Mouse (Mus musculus) midbrain, embryonic 12.5 days (tissue): ENCODE results near the gene Cnpy2. TPM values are rescaled to one million over a fixed set of nuclear protein-coding genes. Genes with fewer than 3 reads are reported as not detected.

ENCODE experiments used
- ATAC-seq: fragments of 200-750 bp; cut with Nextera tagmentation; 2 replicates; pipeline ENCODE4 v1.8.0; 2017; ENCODE audit warnings: low read depth, moderate TSS enrichment, moderate library complexity; ENCODE audit not compliant: low FRiP score
- H3K27ac ChIP-seq: fragments of 300-500 bp; sonication (generic); replicated peaks from 2 replicates; pipeline ENCODE4 v1.5.1; 2016; ENCODE audit warnings: mild to moderate bottlenecking
- H3K27me3 ChIP-seq: fragments of 300-500 bp; sonication (generic); 2 replicates; pipeline ENCODE4 v1.6.1; 2016; ENCODE audit warnings: mild to moderate bottlenecking
- H3K36me3 ChIP-seq: fragments of 300-500 bp; sonication (generic); 2 replicates; pipeline ENCODE4 v1.6.1; 2016
- H3K4me1 ChIP-seq: fragments of 300-500 bp; sonication (generic); 2 replicates; pipeline ENCODE4 v1.6.1; 2016
- H3K4me2 ChIP-seq: fragments of 300-500 bp; sonication (generic); replicated peaks from 2 replicates; pipeline ENCODE4 v1.6.1; 2016; ENCODE audit warnings: mild to moderate bottlenecking, moderate library complexity
- H3K4me3 ChIP-seq: fragments of 300-500 bp; sonication (generic); 2 replicates; pipeline ENCODE4 v1.5.1; 2016; ENCODE audit warnings: mild to moderate bottlenecking
- H3K9ac ChIP-seq: fragments of 300-500 bp; sonication (generic); replicated peaks from 2 replicates; pipeline ENCODE4 v1.6.1; 2016; ENCODE audit warnings: mild to moderate bottlenecking, moderate library complexity
- H3K9me3 ChIP-seq: fragments of 300-500 bp; sonication (generic); 2 replicates; pipeline ENCODE4 v1.6.1; 2016; ENCODE audit warnings: mild to moderate bottlenecking
- WGBS: fragments of 180-500 bp; shearing (Covaris S2); methylation state at CpG from one replicate; pipeline ENCODE4 v1.1.7; 2016; 5-methylcytosine and 5-hydroxymethylcytosine counted together
- polyA plus RNA-seq: library from polyadenylated mRNA; unstranded; fragments of >200 nt; fragmentation: Nextera tagmentation; extraction: Ambion mirVana; gene quantifications from 2 replicates; pipeline ENCODE4 v1.2.1, GENCODE M21; 2016

Cnpy2 gene
- polyA plus RNA-seq, 1 experiment from 2014 or later: 220 TPM

DNA sequence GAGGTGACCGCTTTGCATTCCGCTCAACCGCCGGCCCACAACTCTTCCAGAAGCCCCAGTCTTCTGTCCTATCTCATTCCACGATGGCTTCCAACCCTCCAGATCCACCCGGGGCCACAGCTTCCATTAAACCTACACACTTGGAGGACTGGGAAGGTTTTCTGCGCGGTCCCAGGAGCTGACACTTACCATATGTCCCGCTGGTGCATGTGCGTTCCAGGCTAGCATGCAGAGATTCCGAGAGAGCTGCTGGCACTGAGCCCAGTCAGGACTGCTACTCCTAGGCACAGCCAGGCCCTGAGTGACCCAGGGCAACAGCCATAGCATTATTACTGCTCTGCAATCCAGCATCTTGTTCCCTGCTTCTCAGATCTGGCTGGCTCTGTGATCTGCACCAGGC is 24.6 kb upstream of the Cnpy2 start:
- no peaks in the 10 kb centered on the region for H3K9me3 ChIP-seq
- no peak overlapping the region for H3K4me2 ChIP-seq
- H3K4me1 ChIP-seq: peaks cover 6% of the 10 kb centered on the region
- H3K36me3 ChIP-seq: 0 out of 2 replicates have a peak, but pooled peaks cover 4% of the 10 kb centered on the region
- no peak overlapping the region for H3K27ac ChIP-seq
- H3K27me3 ChIP-seq: no peaks in the 10 kb centered on the region
- no peak for ATAC-seq
- H3K9ac ChIP-seq: no peak overlapping the region
- WGBS: 91% methylated on average over 11 of the region's 11 CpGs
- H3K4me3 ChIP-seq: no peak overlapping the region

DNA sequence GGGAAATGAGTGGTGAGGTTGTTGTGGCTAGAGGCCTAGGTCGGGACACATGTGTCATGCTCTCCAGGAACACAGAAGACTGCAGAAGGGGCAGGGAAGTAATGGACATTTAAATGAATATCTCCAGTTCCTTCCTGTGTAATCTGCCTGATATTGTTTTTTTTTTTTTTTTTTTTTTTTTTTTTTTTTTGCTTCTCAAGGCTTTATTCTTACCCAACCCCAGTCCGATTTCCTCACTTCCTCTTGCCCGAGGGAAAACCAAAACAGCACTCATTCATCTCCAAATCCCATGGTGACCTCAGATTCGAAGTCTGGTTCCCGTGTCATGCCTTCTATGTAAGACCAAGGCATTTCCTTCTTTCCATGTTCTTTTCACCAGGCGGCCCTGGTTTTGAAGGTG is 24.0 kb upstream of the Cnpy2 start:
- no peak overlapping the region for H3K9ac ChIP-seq
- H3K27ac ChIP-seq: no peak overlapping the region
- no peaks in the 10 kb centered on the region for H3K36me3 ChIP-seq
- H3K4me3 ChIP-seq: no peak overlapping the region
- no peak overlapping the region for H3K4me2 ChIP-seq
- H3K9me3 ChIP-seq: no peaks in the 10 kb centered on the region
- 79% methylated on average over 6 of the region's 6 CpGs for WGBS
- no peak for ATAC-seq
- peaks cover 7% of the 10 kb centered on the region for H3K4me1 ChIP-seq
- H3K27me3 ChIP-seq: no peaks in the 10 kb centered on the region

DNA sequence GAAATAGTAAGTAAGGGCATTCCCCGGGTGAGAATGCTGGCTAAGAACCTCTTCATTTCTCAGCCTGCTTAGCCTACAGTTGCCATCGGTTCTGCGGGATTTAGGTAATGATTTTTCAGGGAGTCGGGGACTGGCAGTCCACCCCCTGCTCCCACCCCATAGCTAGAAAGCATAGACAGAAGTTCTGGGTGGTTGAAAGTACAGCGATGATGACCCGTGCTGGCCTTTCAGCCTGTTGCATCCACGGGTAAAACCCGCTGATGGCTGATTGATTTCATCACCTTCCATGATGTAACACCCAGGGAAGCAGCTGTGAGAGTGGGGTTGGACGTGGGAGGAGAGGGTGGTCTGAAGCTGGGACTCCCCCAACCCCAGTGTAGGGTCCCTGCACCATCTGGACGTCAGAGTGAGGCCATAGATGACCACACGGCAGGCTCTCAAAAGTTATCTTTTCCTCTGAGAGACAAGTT is 23.5 kb upstream of the Cnpy2 start, which contains the start of gene Il23a:
Gene Il23a, minus strand, starts transcription at position 51 of the 470 bp plus-strand sequence.
- Histone ChIP-seq H3K27ac (no peak within 1 kb of the TSS), H3K4me1 (peaks cover 8% of the 10 kb centered on the region), H3K9me3 (no peaks in the 10 kb centered on the region), H3K27me3 (no peaks in the 10 kb centered on the region), H3K4me3 (no peak within 1 kb of the TSS), H3K4me2 (no peak within 1 kb of the TSS), H3K36me3 (no peaks in the 10 kb centered on the region), H3K9ac (no peak within 1 kb of the TSS)
- WGBS: 85% methylated on average over 11 of the region's 11 CpGs
- no peak for ATAC-seq

DNA sequence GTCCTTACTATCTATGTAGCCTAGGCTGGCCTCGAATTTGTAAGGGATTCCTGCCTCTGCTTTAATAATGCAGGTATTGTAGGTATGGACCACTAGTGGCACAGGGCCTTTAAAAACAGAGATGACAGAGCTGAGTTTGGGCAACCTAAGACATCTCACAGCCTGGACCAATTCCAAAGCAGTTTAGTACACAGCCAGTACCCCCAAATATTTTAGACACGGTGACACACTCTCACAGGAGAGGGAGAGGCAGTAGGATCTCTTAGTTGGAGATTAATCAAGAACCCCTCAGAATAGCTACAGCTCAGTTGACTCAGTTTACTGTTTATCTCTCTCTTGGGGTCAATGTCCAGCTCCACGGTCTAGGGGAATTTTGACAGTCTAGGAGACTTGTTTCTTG is 19.9 kb upstream of the Cnpy2 start:
- 40% methylated on average over 3 of the region's 3 CpGs for WGBS

DNA sequence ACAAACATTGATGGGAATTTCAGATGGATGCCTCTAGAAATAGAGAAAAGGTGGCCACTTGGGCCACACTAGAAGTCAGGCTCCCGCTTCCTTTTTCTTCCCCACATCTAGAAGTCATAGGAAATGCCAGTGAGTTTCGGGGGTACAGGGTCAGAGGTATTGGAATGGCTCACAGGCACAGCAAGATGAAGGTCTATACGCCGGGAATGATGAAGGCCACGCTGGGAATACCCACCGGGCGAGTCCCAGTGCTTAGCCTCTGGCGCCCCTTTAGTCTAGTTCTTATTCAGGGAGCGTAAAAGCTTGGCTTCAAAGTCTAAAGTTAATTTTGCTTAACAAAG is 19.5 kb upstream of the Cnpy2 start:
- H3K4me2 ChIP-seq: peak overlapping the region; percentile 77
- peak overlapping the region; percentile 86 for H3K9ac ChIP-seq
- H3K4me3 ChIP-seq: peak overlapping the region; percentile 59
- H3K9me3 ChIP-seq: no peaks in the 10 kb centered on the region
- no peaks in the 10 kb centered on the region for H3K27me3 ChIP-seq
- H3K27ac ChIP-seq: peak overlapping the region; percentile 91
- peaks cover 19% of the 10 kb centered on the region for H3K4me1 ChIP-seq
- H3K36me3 ChIP-seq: 0 out of 2 replicates have a peak, but pooled peaks cover 2% of the 10 kb centered on the region
- under 1% methylated on average over 9 of the region's 9 CpGs for whole genome bisulfite sequencing
- peak; percentile 64 for ATAC-seq

More for the DNA sequence above, 19.9 kb upstream of the Cnpy2 start:
- H3K9ac ChIP-seq: peak overlapping the region; percentile 86
- H3K36me3 ChIP-seq: 0 out of 2 replicates have a peak, but pooled peaks cover 2% of the 10 kb centered on the region
- H3K27me3 ChIP-seq: no peaks in the 10 kb centered on the region
- peak overlapping the region; percentile 77 for H3K4me2 ChIP-seq
- ATAC-seq: no peak
- peaks cover 19% of the 10 kb centered on the region for H3K4me1 ChIP-seq
- peak overlapping the region; percentile 91 for H3K27ac ChIP-seq
- no peaks in the 10 kb centered on the region for H3K9me3 ChIP-seq
- peak overlapping the region; percentile 59 for H3K4me3 ChIP-seq

DNA sequence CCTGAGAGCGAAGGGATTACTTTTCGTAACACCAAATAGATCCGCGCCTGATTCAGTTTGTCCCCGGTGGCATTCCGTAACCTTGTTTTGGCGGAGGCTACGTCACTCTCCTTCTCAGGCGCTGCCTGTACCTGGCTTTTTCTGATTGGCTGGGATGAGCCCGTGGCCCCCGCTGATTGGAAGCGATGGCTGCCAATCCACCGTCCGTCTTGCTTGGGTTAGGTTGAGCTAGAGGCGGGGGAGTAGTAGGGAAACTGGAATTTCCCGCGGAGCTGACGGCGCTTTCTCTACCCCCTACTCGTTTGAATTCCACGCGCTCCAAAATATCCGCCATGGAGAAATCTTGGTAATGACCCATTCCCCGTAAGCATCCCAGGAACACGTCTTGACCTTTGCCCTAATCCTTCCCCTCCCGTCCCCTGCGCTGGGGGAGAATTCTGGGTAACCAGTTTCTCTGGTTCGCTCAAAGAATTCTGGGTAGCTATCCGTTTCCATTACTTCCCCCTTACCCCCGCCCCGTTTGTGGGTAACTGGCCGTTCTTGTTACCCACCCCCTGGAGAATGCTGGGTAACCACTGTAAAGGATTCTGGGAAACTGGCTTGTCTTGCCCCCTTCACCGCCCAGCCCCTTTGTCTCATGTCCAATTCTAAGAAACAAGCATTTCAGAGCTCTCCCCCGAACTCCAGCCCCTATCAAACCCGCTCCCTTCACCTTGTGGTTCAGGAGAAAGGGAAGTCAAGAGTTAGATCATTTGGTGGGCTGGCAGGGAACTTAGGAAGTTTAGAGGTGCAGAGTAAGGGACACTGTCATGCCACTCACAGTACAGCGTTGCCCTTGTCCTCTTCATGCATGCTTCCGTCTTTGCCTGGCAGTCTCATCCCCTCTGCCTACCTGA is 18.9 kb upstream of the Cnpy2 start, which contains the start of gene Pan2:
Gene Pan2, plus strand, starts transcription at position 210 of the 896 bp plus-strand sequence.
- Histone ChIP-seq H3K4me2 (peak within 1 kb of the TSS; percentile 77), H3K4me3 (peak within 1 kb of the TSS; percentile 59), H3K9ac (peak within 1 kb of the TSS; percentile 86), H3K36me3 (peaks cover 9% of the 10 kb centered on the region; the same call in 1 of the 2 replicates), H3K27ac (peak within 1 kb of the TSS; percentile 91), H3K9me3 (no peaks in the 10 kb centered on the region), H3K4me1 (peaks cover 19% of the 10 kb centered on the region), H3K27me3 (no peaks in the 10 kb centered on the region)
- WGBS: 2% methylated on average over 37 of the region's 37 CpGs
- peak; percentile 100 for ATAC-seq

DNA sequence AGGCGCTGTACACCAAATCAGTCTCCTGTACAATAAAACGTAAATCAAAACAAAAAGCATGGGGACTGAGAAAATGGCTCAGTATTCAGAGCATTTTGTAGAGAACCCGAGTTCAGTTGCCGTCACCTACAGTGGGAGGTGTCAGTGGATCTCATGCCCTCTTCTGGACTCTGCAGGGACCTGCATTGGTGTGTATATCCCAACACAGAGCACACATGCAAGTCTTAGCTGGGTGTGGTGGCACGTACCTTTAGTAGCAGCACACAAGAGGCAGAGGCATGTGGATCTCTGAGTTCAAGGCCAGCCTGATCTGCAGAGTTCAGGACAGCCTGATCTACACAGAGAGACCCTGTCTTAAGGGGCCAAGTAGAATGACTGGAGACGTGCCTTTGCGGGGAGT is 12.6 kb upstream of the Cnpy2 start:
- H3K27me3 ChIP-seq: no peaks in the 10 kb centered on the region
- H3K4me3 ChIP-seq: no peak overlapping the region
- ATAC-seq: no peak
- H3K4me1 ChIP-seq: peaks cover 2% of the 10 kb centered on the region; the same call in 1 of the 2 replicates
- WGBS: 91% methylated on average over 7 of the region's 7 CpGs
- no peak overlapping the region for H3K4me2 ChIP-seq
- H3K9me3 ChIP-seq: no peaks in the 10 kb centered on the region
- no peak overlapping the region for H3K9ac ChIP-seq
- peaks cover 65% of the 10 kb centered on the region for H3K36me3 ChIP-seq
- H3K27ac ChIP-seq: no peak overlapping the region

DNA sequence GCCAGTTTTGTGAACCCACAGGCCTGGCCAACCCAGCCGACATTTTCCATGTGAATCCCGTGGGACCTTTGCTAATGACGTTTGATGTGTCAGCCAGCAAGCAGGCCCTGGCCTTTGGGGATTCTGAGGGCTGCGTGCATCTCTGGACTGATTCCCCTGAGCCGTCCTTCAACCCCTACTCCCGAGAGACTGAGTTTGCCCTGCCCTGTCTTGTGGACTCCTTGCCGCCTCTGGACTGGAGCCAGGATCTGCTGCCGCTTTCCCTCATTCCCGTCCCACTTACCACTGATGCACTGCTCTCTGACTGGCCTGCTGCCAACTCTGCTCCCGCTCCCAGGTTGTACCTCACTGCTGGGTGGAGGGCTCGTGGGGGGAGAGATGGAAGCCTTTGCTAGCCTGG is 12.1 kb upstream of the Cnpy2 start:
- Histone ChIP-seq H3K36me3 (peaks cover 68% of the 10 kb centered on the region), H3K9me3 (no peaks in the 10 kb centered on the region), H3K4me3 (no peak overlapping the region), H3K9ac (no peak overlapping the region), H3K27me3 (no peaks in the 10 kb centered on the region), H3K27ac (no peak overlapping the region), H3K4me2 (no peak overlapping the region), H3K4me1 (no peaks in the 10 kb centered on the region)
- ATAC-seq: no peak
- WGBS: 81% methylated on average over 11 of the region's 11 CpGs

DNA sequence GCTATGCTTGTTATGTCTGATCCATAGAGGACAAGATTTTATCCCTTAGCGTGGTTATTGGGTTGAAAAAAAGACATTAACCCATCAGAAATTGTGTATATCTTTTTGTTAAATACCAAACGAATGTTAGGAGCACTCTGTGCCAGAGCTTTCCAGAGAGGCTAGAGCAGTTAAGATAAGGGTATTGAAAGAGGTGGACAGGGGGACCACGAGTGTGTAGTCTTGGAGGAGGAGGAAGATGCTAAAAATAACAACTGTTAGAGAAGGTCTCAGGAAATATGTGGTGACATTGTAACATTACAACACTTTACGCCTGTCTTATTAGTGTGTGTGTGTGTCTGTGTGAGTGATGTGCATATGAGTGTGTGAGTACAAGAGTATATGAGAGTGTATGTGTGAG is 11.4 kb upstream of the Cnpy2 start:
- WGBS: 84% methylated on average over 4 of the region's 4 CpGs

DNA sequence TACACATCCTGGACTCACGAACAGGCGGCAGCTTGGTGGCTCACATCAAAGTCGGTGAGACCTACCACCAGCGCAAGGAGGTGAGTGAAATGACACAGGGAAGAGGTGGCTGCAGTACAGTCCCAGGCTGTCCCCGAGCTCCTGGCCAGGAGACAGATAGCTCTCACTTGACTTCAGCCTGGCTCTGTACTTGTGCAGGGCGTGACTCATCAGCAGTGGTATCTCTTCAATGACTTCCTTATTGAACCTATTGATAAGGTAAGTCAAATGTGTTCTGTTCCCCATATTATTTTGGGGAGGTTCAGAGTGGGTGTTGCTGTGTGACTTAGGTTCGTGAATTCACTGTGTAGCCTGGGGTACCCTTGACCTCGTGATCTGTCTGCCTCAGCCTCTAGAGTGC is 6.7 kb upstream of the Cnpy2 start:
- no peaks in the 10 kb centered on the region for H3K27me3 ChIP-seq
- H3K36me3 ChIP-seq: peaks cover 91% of the 10 kb centered on the region
- no peak overlapping the region for H3K27ac ChIP-seq
- H3K4me3 ChIP-seq: no peak overlapping the region
- no peaks in the 10 kb centered on the region for H3K4me1 ChIP-seq
- no peak overlapping the region for H3K9ac ChIP-seq
- no peak overlapping the region for H3K4me2 ChIP-seq
- H3K9me3 ChIP-seq: no peaks in the 10 kb centered on the region
- no peak for ATAC-seq
- 94% methylated on average over 8 of the region's 8 CpGs for WGBS

More for the DNA sequence above, 11.4 kb upstream of the Cnpy2 start:
- no peak overlapping the region for H3K4me2 ChIP-seq
- H3K4me3 ChIP-seq: no peak overlapping the region
- no peaks in the 10 kb centered on the region for H3K4me1 ChIP-seq
- H3K9ac ChIP-seq: no peak overlapping the region
- no peak for ATAC-seq
- no peak overlapping the region for H3K27ac ChIP-seq
- H3K27me3 ChIP-seq: no peaks in the 10 kb centered on the region
- H3K9me3 ChIP-seq: no peaks in the 10 kb centered on the region
- peaks cover 74% of the 10 kb centered on the region for H3K36me3 ChIP-seq

DNA sequence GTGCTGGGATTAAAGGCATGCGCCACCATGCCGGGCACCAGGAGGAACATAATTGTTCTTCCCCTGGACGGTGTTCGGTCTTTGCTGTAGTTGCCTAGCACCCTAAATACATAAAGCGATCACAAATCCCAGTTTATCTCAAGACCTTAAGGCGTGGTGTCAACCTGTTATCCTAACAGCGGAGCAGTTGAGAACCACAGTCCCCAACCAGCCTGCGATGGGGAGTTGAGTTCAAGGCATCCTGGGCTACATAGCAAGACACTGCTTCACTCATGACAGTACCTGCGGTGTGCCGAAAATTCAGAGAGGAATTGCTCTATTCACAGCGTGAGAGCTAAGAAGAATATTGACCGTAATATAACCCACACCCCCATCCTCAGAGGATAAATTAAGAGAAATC is 618 bp upstream of the Cnpy2 start:
- 57% methylated on average over 12 of the region's 12 CpGs for WGBS
- Histone ChIP-seq H3K27ac (0 out of 2 replicates have a peak overlapping the region, but pooled peaks have one; percentile 54), H3K9ac (peak overlapping the region; percentile 96)

DNA sequence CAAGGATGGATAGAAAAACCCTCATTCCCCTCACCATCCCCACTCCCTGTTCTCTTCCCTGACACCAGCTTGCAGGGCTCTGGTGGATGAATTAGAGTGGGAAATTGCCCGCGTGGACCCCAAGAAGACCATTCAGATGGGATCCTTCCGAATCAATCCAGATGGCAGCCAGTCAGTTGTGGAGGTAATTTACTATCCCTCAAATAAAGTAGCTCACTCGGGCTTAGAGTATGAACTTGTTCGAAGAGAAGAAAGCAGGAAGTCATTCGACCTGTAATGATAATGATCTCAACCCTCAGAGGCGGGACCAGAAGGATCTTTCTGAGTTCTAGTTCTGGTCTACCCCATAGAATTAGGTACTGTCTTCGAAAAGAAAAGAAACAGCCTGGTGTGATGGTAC is 1.3 kb downstream of the Cnpy2 start:
- peak overlapping the region; percentile 86 for H3K4me2 ChIP-seq
- 85% methylated on average over 8 of the region's 8 CpGs for WGBS
- peaks cover 57% of the 10 kb centered on the region for H3K36me3 ChIP-seq
- ATAC-seq: no peak
- H3K4me3 ChIP-seq: peak overlapping the region; percentile 88
- H3K4me1 ChIP-seq: peaks cover 19% of the 10 kb centered on the region
- 0 out of 2 replicates have a peak overlapping the region, but pooled peaks have one; percentile 94 for H3K27ac ChIP-seq
- H3K9me3 ChIP-seq: no peaks in the 10 kb centered on the region
- H3K27me3 ChIP-seq: no peaks in the 10 kb centered on the region
- peak overlapping the region; percentile 96 for H3K9ac ChIP-seq

More for the DNA sequence above, 618 bp upstream of the Cnpy2 start:
- Histone ChIP-seq H3K27me3 (no peaks in the 10 kb centered on the region), H3K9me3 (no peaks in the 10 kb centered on the region), H3K4me2 (peak overlapping the region; percentile 86), H3K36me3 (peaks cover 57% of the 10 kb centered on the region), H3K4me1 (peaks cover 19% of the 10 kb centered on the region), H3K4me3 (peak overlapping the region; percentile 88; the same call in 1 of the 2 replicates)
- ATAC-seq: 0 out of 2 replicates have a peak, but pooled peaks have one; percentile 5
